9 mouse cellular contexts compared by ENCODE assay signal in genomic region chr8:111662473-111662872, GRCm38 (mm10). TPM values are rescaled to one million over a fixed set of nuclear protein-coding genes. Genes with fewer than 3 reads are reported as not detected.
A peak's percentile ranks its signal among the peaks of the same experiment; 100 is the strongest.
DNase-seq lines count a peak whose midpoint lies in the region; ATAC-seq and TF ChIP-seq lines count a peak whose summit lies in the region.
"Had no signal": no experiment of that assay in that cellular context is flagged by ENCODE, and none has a peak within 500 bp of the region (broad histone marks: within the 10 kb centered on the region; RNA-seq: fewer than 3 reads in every experiment).

No protein-coding gene starts in this region.

- no peaks in the 10 kb centered on the region for H3K9me3 ChIP-seq in forebrain, postnatal 0 days (ENCODE audit: low read length)
- no peaks in the 10 kb centered on the region for H3K9me3 ChIP-seq in forebrain, embryonic 13.5 days (replicated peaks)
- H3K9me3 ChIP-seq: neural tube, embryonic 12.5 days had no signal

- WGBS in forebrain, postnatal 0 days = 88% methylated on average over 3 of the region's 3 CpGs
- WGBS in forebrain, embryonic 13.5 days = 82% methylated on average over 3 of the region's 3 CpGs

- intact Hi-C loops in heart, postnatal 14 days (cut with DNase I) = loop anchor here (2.0 kb wide), 3 partner anchors 38 to 320 kb away; no protein-coding TSS in a partner anchor

- peaks cover 28% of the 10 kb centered on the region for H3K36me3 ChIP-seq in forebrain, postnatal 0 days (ENCODE audit: insufficient read depth)
- H3K36me3 ChIP-seq in forebrain, embryonic 13.5 days (ENCODE audit: poor library complexity, severe bottlenecking) = peaks cover 37% of the 10 kb centered on the region

- H3K27me3 ChIP-seq in forebrain, postnatal 0 days (ENCODE audit: insufficient read depth, low read length) = no peaks in the 10 kb centered on the region
- H3K27me3 ChIP-seq in forebrain, embryonic 13.5 days = no peaks in the 10 kb centered on the region
- H3K27me3 ChIP-seq: neural tube, embryonic 12.5 days had no signal

- no peak overlapping the region for H3K9ac ChIP-seq in forebrain, postnatal 0 days
- H3K9ac ChIP-seq in forebrain, embryonic 13.5 days = no peak overlapping the region
- H3K9ac ChIP-seq: neural tube, embryonic 12.5 days had no signal

- peak; percentile 45 for DNase-seq in forebrain, postnatal 0 days
- peak; percentile 82 to 84 for DNase-seq in adrenal gland, adult 18-20 months (ENCODE audit: low spot score in 2 of 2)
- DNase-seq in embryo, embryonic 10 days (ENCODE audit: low spot score) = peak; percentile 75
- DNase-seq in heart, postnatal 14 days = peak; percentile 82 to 88
- DNase-seq in layer of hippocampus, postnatal 14 days (ENCODE audit: low spot score in 2 of 2) = peak; percentile 52 to 71
- peak; percentile 71 to 87 for DNase-seq in spleen, postnatal 4 days (ENCODE audit: low spot score in 2 of 2)

- ATAC-seq in forebrain, postnatal 0 days = no peak
- ATAC-seq in forebrain, embryonic 13.5 days = no peak
- ATAC-seq in megakaryocyte-erythroid progenitor cell, adult 5-6 weeks (replicated peaks; ENCODE audit: low FRiP score, low TSS enrichment, poor library complexity, severe bottlenecking) = peak; percentile 83

- no peak overlapping the region for H3K4me2 ChIP-seq in forebrain, postnatal 0 days (ENCODE audit: low read depth)
- no peak overlapping the region for H3K4me2 ChIP-seq in forebrain, embryonic 13.5 days
- H3K4me2 ChIP-seq: neural tube, embryonic 12.5 days had no signal

- no peak overlapping the region for H3K27ac ChIP-seq in forebrain, postnatal 0 days (ENCODE audit: low read depth, low read length)
- H3K27ac ChIP-seq in forebrain, embryonic 13.5 days = no peak overlapping the region
- H3K27ac ChIP-seq: neural tube, embryonic 12.5 days had no signal

- no peaks in the 10 kb centered on the region for H3K4me1 ChIP-seq in forebrain, postnatal 0 days (ENCODE audit: insufficient read depth)
- H3K4me1 ChIP-seq in forebrain, embryonic 13.5 days = peaks cover 3% of the 10 kb centered on the region; the same call in 1 of the 2 replicates
- H3K4me1 ChIP-seq: neural tube, embryonic 12.5 days had no signal

- peak; percentile 80 for TF ChIP-seq CTCF in forebrain, postnatal 0 days (IDR thresholded peaks at IDR 0.05; ENCODE audit: low read depth)

- no peak overlapping the region for H3K4me3 ChIP-seq in forebrain, postnatal 0 days (ENCODE audit: low read depth, low read length)
- H3K4me3 ChIP-seq in forebrain, embryonic 13.5 days = no peak overlapping the region
- H3K4me3 ChIP-seq: neural tube, embryonic 12.5 days had no signal

RNA-seq across cellular contexts. Expression of gene Zfp1, which starts 19.3 kb away (rescaled TPM):
- total RNA-seq in forebrain, postnatal 0 days (2014; rRNA removed) = 29.9 and 34.3 TPM in 2 replicates
- 20.0 and 24.7 TPM in 2 replicates for polyA plus RNA-seq in forebrain, postnatal 0 days (2015; fragmentation: Nextera tagmentation; extraction: Ambion mirVana)
- 27.3 and 28.8 TPM in 2 replicates for polyA plus RNA-seq in forebrain, embryonic 13.5 days (2015; fragmentation: Nextera tagmentation; extraction: Ambion mirVana)
- total RNA-seq in adrenal gland, adult 18-20 months (2021) = 1 to 10 TPM; 6.4 to 6.5 TPM
- total RNA-seq in heart, postnatal 14 days (2021) = 1 to 10 TPM; 6.9 to 8.2 TPM
- total RNA-seq in layer of hippocampus, postnatal 14 days (2021) = 10 to 100 TPM; 21.2 to 22.7 TPM
- total RNA-seq in megakaryocyte-erythroid progenitor cell, adult 5-6 weeks (2014; fragmentation: Nextera tagmentation) = 13.5 and 13.9 TPM in 2 replicates
- total RNA-seq in megakaryocyte-erythroid progenitor cell, adult 5-6 weeks (2017) = 3.6 and 11.5 TPM in 2 replicates

RNA-seq across cellular contexts. Expression of gene Ctrb1, which starts 28.3 kb away (rescaled TPM):
- not detected in 2 replicates for total RNA-seq in forebrain, postnatal 0 days (2014; rRNA removed)
- not detected in 2 replicates for polyA plus RNA-seq in forebrain, postnatal 0 days (2015; fragmentation: Nextera tagmentation; extraction: Ambion mirVana)
- 1.7 TPM in 1 of 2 replicates, not detected in the other for polyA plus RNA-seq in forebrain, embryonic 13.5 days (2015; fragmentation: Nextera tagmentation; extraction: Ambion mirVana)
- not detected for total RNA-seq in adrenal gland, adult 18-20 months (2021)
- not detected for total RNA-seq in heart, postnatal 14 days (2021)
- total RNA-seq in layer of hippocampus, postnatal 14 days (2021) = not detected
- not detected in 2 replicates for total RNA-seq in megakaryocyte-erythroid progenitor cell, adult 5-6 weeks (2014; fragmentation: Nextera tagmentation)
- not detected in 2 replicates for total RNA-seq in megakaryocyte-erythroid progenitor cell, adult 5-6 weeks (2017)
- polyA plus RNA-seq: neural tube, embryonic 12.5 days had no signal

RNA-seq across cellular contexts. Expression of gene Ldhd, which starts 32.3 kb away (rescaled TPM):
- 0.54 and 1.8 TPM in 2 replicates for total RNA-seq in forebrain, postnatal 0 days (2014; rRNA removed)
- 0.65 and 1.1 TPM in 2 replicates for polyA plus RNA-seq in forebrain, postnatal 0 days (2015; fragmentation: Nextera tagmentation; extraction: Ambion mirVana)
- 0.23 and 0.31 TPM in 2 replicates for polyA plus RNA-seq in forebrain, embryonic 13.5 days (2015; fragmentation: Nextera tagmentation; extraction: Ambion mirVana)
- total RNA-seq in adrenal gland, adult 18-20 months (2021) = 100 to 1,000 TPM in 1 of 2 experiments, 10 to 100 TPM in 1; 65.1 to 101 TPM
- 10 to 100 TPM; 11.7 to 12.4 TPM for total RNA-seq in heart, postnatal 14 days (2021)
- total RNA-seq in layer of hippocampus, postnatal 14 days (2021) = 1 to 10 TPM; 4.6 to 6.2 TPM
- total RNA-seq in megakaryocyte-erythroid progenitor cell, adult 5-6 weeks (2014; fragmentation: Nextera tagmentation) = 0.15 and 1.1 TPM in 2 replicates
- 0.09 and 0.15 TPM in 2 replicates for total RNA-seq in megakaryocyte-erythroid progenitor cell, adult 5-6 weeks (2017)

Comparison
In these comparisons a context has a peak if more than half of its experiments do, and no peak if none do; other contexts are left out.
1. RNA of gene Ldhd, which starts 32.3 kb away (total RNA-seq): 65.1 to 101 TPM in adrenal gland, adult 18-20 months; 11.7 to 12.4 TPM in heart, postnatal 14 days, 4.6 to 6.2 TPM in layer of hippocampus, postnatal 14 days, 0.54 to 1.8 TPM in forebrain, postnatal 0 days and 0.09 to 1.1 TPM in megakaryocyte-erythroid progenitor cell, adult 5-6 weeks; every median in the first group is over 4 times any median in the second.
2. Peak in every context shown above with its lines, with median percentiles within 50 percentile points of each other: DNase-seq.